Mouse (Mus musculus) heart, postnatal 0 days (tissue): Measurements from ENCODE around the gene Kifc1. TPM values are rescaled to one million over a fixed set of nuclear protein-coding genes. Genes with fewer than 3 reads are reported as not detected.
A peak's percentile ranks its signal among the peaks of the same experiment; 100 is the strongest.

Source experiments
- ATAC-seq: fragments of 200-750 bp; cut with Nextera tagmentation; 2 replicates; pipeline ENCODE4 v1.8.0; 2017; ENCODE audit warnings: low read depth, moderate number of reproducible peaks, moderate library complexity; ENCODE audit not compliant: insufficient read depth
- DNase-seq: peaks from one replicate; pipeline ENCODE4 v3.0.0-alpha.2; 2016; ENCODE audit warnings: low spot score
- H3K27ac ChIP-seq: fragments of 300-500 bp; sonication (generic); 2 replicates; pipeline ENCODE4 v1.5.1; 2014; ENCODE audit warnings: low read depth, mild to moderate bottlenecking
- H3K27me3 ChIP-seq: fragments of 300-500 bp; sonication (generic); 2 replicates; pipeline ENCODE4 v1.6.1; 2014; ENCODE audit warnings: low read length, mixed read lengths; ENCODE audit not compliant: control insufficient read depth, insufficient read depth
- H3K36me3 ChIP-seq: fragments of 300-500 bp; sonication (generic); replicated peaks from 2 replicates; pipeline ENCODE4 v1.6.1; 2014; ENCODE audit warnings: low read length, mixed read lengths; ENCODE audit not compliant: control insufficient read depth, insufficient read depth
- H3K4me1 ChIP-seq: fragments of 300-500 bp; sonication (generic); 2 replicates; pipeline ENCODE4 v1.6.1; 2014; ENCODE audit warnings: antibody characterized with exemption; ENCODE audit not compliant: control insufficient read depth, insufficient read depth
- H3K4me2 ChIP-seq: fragments of 300-500 bp; sonication (generic); 2 replicates; pipeline ENCODE4 v1.6.1; 2014; ENCODE audit warnings: low read depth, mild to moderate bottlenecking, low read length, moderate library complexity
- H3K4me3 ChIP-seq: fragments of 300-500 bp; sonication (generic); 2 replicates; pipeline ENCODE4 v1.5.1; 2014; ENCODE audit warnings: low read depth, low read length
- H3K9ac ChIP-seq: fragments of 300-500 bp; sonication (generic); replicated peaks from 2 replicates; pipeline ENCODE4 v1.6.1; 2014; ENCODE audit warnings: low read depth, low read length, mixed read lengths
- H3K9me3 ChIP-seq: fragments of 300-500 bp; sonication (generic); replicated peaks from 2 replicates; pipeline ENCODE4 v1.6.1; 2016; ENCODE audit warnings: low read length; ENCODE audit not compliant: control insufficient read depth
- CTCF ChIP-seq: IDR thresholded peaks from 2 replicates; pipeline ENCODE4 v1.5.1; 2016; ENCODE audit warnings: antibody characterized with exemption, control low read depth, low read depth
- EP300 ChIP-seq: IDR thresholded peaks from 2 replicates; pipeline ENCODE4 v1.6.1; 2016; ENCODE audit warnings: antibody characterized with exemption, low read depth
- WGBS: fragments of 180-500 bp; shearing (Covaris S2); extraction: QIAGEN DNeasy Blood & Tissue Kit; methylation state at CpG from one replicate; pipeline ENCODE4 v1.1.7; 2014; 5-methylcytosine and 5-hydroxymethylcytosine counted together
- polyA plus RNA-seq: library from polyadenylated mRNA; unstranded; fragments of >200 nt; fragmentation: Nextera tagmentation; extraction: Ambion mirVana; gene quantifications from 2 replicates; pipeline ENCODE4 v1.2.1, GENCODE M21; 2015
- total RNA-seq: library from RNA; depleted of rRNA; stranded (reverse); fragments of >200 nt; gene quantifications from 2 replicates; pipeline ENCODE4 v1.2.3, GENCODE M21; 2014; ENCODE audit warnings: low replicate concordance

The Kifc1 gene
- total and polyA plus RNA-seq, 2 experiments from 2014 or later: 2.0 to 17.0 TPM

- DNase-seq (no peak), ATAC-seq (no peak)
- no peak overlapping the region for H3K4me2 ChIP-seq
- H3K27me3 ChIP-seq: no peaks in the 10 kb centered on the region
- TF ChIP-seq EP300 (no peak), CTCF (no peak)
- H3K36me3 ChIP-seq: peaks cover 13% of the 10 kb centered on the region; the same call in 1 of the 2 replicates
- H3K4me1 ChIP-seq: no peaks in the 10 kb centered on the region
- H3K9ac ChIP-seq: no peak overlapping the region
- H3K27ac ChIP-seq: no peak overlapping the region
- H3K4me3 ChIP-seq: no peak overlapping the region
- H3K9me3 ChIP-seq: no peaks in the 10 kb centered on the region
- WGBS: 39% methylated on average over 1 of the region's 1 CpGs
Measured at GRCm38 (mm10) chr17:33851331-33851730, 39.1 kb downstream of the Kifc1 start.

GRCm38 (mm10) chr17:33848139-33848538 lies 42.3 kb downstream of the Kifc1 start:
- WGBS: 60% methylated on average over 8 of the region's 8 CpGs
- Histone ChIP-seq H3K4me3 (no peak overlapping the region), H3K27ac (no peak overlapping the region), H3K36me3 (peaks cover 13% of the 10 kb centered on the region; the same call in 1 of the 2 replicates), H3K9me3 (no peaks in the 10 kb centered on the region), H3K4me1 (peaks cover 4% of the 10 kb centered on the region; the same call in 1 of the 2 replicates), H3K4me2 (no peak overlapping the region), H3K27me3 (no peaks in the 10 kb centered on the region), H3K9ac (no peak overlapping the region)
- no peak for DNase-seq
- TF ChIP-seq CTCF (no peak), EP300 (no peak)
- ATAC-seq: no peak

DNA sequence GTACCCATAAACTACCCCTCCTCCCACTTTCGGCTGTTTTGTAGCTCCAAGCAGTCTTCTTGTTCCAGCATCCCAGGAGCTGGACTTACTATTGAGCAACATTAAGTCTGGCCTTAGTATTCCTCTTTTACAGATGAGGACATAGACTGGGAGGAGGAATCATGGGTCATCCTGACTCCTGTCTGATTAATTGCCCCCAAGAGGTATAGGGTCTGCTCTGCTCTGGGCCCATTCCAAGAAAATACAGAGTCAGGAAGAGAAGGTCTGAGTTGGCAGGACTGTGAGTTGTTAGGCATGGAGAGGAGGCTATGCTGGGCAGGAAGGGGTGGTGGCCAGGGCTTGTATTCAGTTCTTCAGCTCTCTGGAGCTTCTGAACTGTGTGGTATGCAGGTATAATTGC lies 46.3 kb downstream of the Kifc1 start:
- Histone ChIP-seq H3K27ac (no peak overlapping the region), H3K4me3 (no peak overlapping the region), H3K36me3 (peaks cover 19% of the 10 kb centered on the region; the same call in 1 of the 2 replicates), H3K9ac (peak overlapping the region; percentile 37; the same call in 1 of the 2 replicates), H3K4me1 (peaks cover 4% of the 10 kb centered on the region; the same call in 1 of the 2 replicates), H3K9me3 (no peaks in the 10 kb centered on the region), H3K4me2 (no peak overlapping the region; the same call in 1 of the 2 replicates), H3K27me3 (no peaks in the 10 kb centered on the region)
- ATAC-seq (no peak), DNase-seq (no peak)
- TF ChIP-seq EP300: no peak
- TF ChIP-seq CTCF: no peak
- WGBS: 73% methylated on average over 1 of the region's 1 CpGs

GRCm38 (mm10) chr17:33842966-33843795 lies 47.3 kb downstream of the Kifc1 start, which contains the start of gene Cd320:
Gene Cd320 (plus strand): TSS chr17:33843091.
- peaks cover 4% of the 10 kb centered on the region; the same call in 1 of the 2 replicates for H3K4me1 ChIP-seq
- H3K27me3 ChIP-seq: no peaks in the 10 kb centered on the region
- peak within 1 kb of the TSS; percentile 88 for H3K4me3 ChIP-seq
- no peaks in the 10 kb centered on the region for H3K9me3 ChIP-seq
- peak; percentile 90 for DNase-seq
- H3K4me2 ChIP-seq: peak within 1 kb of the TSS; percentile 83
- H3K36me3 ChIP-seq: peaks cover 24% of the 10 kb centered on the region
- no peak; the same call in 1 of the 2 replicates for TF ChIP-seq CTCF
- no peak for TF ChIP-seq EP300
- peak within 1 kb of the TSS; percentile 39; the same call in 1 of the 2 replicates for H3K27ac ChIP-seq
- H3K9ac ChIP-seq: peak within 1 kb of the TSS; percentile 58
- WGBS: under 1% methylated on average over 45 of the region's 45 CpGs
- peak; percentile 94 for ATAC-seq

DNA sequence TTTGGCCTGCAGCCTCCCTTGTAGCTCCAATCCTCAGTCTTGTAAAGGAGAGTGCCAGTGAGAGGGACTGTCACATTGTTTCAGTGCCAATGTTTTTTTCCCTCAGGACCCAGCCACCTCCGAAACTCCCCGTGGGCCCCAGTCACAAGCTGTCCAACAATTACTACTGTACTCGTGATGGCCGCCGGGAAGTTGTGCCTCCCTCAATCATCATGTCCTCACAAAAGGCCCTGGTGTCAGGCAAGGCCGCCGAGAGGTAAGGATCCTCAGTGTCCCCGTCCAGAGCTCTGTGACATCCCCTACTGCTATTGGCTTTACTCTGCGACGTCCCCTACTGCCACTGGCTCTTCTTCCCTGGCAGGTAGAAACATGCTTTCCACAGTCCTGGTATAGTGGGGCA lies 60.9 kb downstream of the Kifc1 start:
- Histone ChIP-seq H3K27me3 (no peaks in the 10 kb centered on the region), H3K9ac (no peak overlapping the region), H3K36me3 (peaks cover 47% of the 10 kb centered on the region), H3K9me3 (no peaks in the 10 kb centered on the region), H3K4me3 (no peak overlapping the region), H3K4me2 (peak overlapping the region; percentile 15; the same call in 1 of the 2 replicates), H3K4me1 (peaks cover 16% of the 10 kb centered on the region), H3K27ac (peak overlapping the region; percentile 84)
- no peak for TF ChIP-seq EP300
- TF ChIP-seq CTCF: no peak
- 72% methylated on average over 10 of the region's 10 CpGs for WGBS
- ATAC-seq (no peak), DNase-seq (no peak)
